Mouse (Mus musculus) urinary bladder, postnatal 36 days (tissue): Measurements from ENCODE around the gene Ctnnbip1.
"Not testable (repeated sequence)": the region's sequence is repeated elsewhere in the genome, so short reads cannot be mapped to it uniquely, and the experiment has no call there.

Experiments
- DNase-seq, 2 experiments: peaks; one replicate each; pipeline ENCODE4 v3.0.0; 2022; ENCODE audit warnings: low spot score in 2 of 2, mixed read lengths in 1 of 2

The Ctnnbip1 gene

GRCm38 (mm10) chr4:149586783-149587595, 69.0 kb downstream of the Ctnnbip1 start:
- DNase-seq, result peak in 1 of 2 experiments; percentile 39

- DNase-seq, result no peak
Observed at GRCm38 (mm10) chr4:149587596-149588168, 69.6 kb downstream of the Ctnnbip1 start.

- DNase-seq, result no peak
Observed at GRCm38 (mm10) chr4:149590200-149590599, 72.2 kb downstream of the Ctnnbip1 start.

GRCm38 (mm10) chr4:149591486-149591885, 73.5 kb downstream of the Ctnnbip1 start:
- DNase-seq, result no peak

DNA sequence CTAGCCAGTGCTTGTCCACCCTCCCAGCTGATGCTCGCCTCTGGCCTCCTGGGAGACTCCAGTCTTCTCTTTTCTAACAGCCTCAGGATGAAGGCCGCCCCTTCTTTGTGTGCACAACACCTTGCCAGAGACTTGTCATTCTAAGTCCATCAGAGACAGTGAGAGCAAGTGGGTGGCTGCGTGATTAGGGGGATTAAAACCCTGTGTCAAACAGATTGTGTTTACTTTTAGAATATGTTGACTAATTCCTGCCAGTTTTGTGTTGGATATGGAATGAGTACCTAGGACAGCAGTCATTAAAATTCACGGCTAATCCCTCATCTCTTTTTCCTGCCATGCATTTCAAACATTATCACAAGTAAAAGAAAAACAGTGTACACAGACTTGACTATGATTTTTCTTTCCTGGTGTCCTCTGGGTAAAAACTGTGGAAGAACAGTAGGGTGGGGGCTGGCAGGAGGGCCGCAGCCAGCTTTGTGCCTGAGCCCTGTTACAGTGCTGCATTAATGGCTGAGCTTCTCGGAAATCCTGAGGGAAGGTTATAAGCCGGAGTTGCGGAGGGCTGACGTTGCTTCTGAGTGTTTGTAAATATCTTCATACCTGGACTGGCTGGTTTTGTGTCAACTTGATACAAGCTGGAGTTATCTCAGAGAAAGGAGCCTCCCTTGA, 77.0 kb downstream of the Ctnnbip1 start:
- DNase-seq, result no peak

GRCm38 (mm10) chr4:149597641-149598208, 79.7 kb downstream of the Ctnnbip1 start:
- no peak for DNase-seq

DNA sequence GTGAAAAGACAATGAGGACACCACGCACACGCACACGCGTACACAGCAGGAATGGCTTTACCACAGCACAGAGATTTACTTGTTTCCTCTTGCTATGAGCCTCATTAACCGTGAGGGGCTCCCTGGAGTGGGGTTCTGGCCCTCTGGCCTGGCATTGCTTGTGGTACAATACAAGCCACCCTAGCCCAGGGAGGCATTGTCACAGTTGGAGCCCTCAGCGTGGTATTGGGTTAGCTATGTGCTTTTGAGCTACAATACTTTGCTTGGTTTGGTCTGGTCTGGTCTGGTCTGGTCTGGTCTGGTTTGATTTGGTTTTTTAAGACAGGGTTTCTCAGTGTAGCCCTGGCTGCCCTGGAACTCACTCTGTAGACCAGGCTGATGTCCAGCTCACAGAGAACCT, 81.5 kb downstream of the Ctnnbip1 start:
- no peak for DNase-seq

- no peak for DNase-seq
Observed at GRCm38 (mm10) chr4:149600130-149600529, 82.1 kb downstream of the Ctnnbip1 start.

DNA sequence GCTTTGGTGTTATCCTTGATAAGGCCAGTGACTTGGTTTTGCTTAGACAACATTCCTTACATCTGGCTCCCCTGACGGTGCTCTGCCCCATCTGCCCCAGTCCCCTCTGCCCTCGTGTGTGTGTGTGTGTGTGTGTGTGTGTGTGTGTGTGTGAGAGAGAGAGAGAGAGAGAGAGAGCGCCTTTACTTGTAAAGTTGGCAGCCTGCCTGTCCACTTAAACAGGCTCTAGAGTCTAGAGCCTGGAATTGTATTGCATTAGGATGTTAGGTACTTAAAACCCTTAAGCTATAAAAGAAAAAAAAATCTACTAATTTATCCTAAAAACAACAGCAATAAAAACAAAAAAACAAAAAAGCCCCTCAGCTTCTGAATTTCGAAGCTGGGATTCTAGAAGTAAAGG, 83.4 kb downstream of the Ctnnbip1 start:
- no peak for DNase-seq

- no peak for DNase-seq
Observed at GRCm38 (mm10) chr4:149602236-149602635, 84.2 kb downstream of the Ctnnbip1 start.

GRCm38 (mm10) chr4:149603860-149604259, 85.8 kb downstream of the Ctnnbip1 start:
- DNase-seq, result no peak

DNA sequence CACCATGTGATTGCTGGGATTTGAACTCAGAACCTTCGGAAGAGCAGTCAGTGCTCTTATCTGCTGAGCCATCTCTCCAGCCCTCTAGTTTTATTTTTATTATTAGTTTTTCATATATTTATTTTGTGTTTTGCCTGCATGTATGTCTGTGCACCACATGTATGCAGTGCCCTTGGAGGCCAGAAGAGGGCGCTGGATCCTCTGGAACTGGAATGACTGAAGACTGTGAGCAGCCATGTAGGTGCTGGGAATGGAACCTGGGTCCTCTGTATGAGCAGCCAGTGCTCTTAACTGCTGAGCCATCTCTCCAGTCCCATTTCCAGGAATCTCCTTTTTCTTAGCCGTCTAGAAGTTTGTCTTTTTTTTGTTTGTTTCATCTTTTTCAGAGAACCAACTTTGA, 86.5 kb downstream of the Ctnnbip1 start:
- no peak for DNase-seq

DNA sequence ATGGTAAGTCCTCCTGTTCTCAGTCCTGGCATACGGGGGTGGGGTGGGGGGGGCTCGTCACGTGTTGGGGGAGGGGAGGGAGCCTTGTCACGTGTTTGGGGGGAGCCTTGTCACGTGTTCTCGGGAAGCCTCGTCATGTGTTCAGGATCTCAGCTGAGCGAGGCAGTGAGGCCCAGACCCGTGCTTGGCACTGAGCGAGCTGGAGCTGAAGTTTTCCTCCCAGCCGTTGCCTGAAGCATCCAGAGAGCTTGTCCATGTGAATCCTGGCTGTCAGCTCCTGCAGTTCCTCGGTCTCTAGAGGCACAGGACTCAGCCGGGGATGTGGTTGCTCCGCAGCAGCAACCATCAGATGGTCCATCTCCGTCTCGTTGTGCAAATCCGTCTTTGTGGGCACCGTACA, 88.0 kb downstream of the Ctnnbip1 start:
- DNase-seq, result no peak

GRCm38 (mm10) chr4:149606766-149607358, 88.8 kb downstream of the Ctnnbip1 start:
- DNase-seq, result no peak

DNA sequence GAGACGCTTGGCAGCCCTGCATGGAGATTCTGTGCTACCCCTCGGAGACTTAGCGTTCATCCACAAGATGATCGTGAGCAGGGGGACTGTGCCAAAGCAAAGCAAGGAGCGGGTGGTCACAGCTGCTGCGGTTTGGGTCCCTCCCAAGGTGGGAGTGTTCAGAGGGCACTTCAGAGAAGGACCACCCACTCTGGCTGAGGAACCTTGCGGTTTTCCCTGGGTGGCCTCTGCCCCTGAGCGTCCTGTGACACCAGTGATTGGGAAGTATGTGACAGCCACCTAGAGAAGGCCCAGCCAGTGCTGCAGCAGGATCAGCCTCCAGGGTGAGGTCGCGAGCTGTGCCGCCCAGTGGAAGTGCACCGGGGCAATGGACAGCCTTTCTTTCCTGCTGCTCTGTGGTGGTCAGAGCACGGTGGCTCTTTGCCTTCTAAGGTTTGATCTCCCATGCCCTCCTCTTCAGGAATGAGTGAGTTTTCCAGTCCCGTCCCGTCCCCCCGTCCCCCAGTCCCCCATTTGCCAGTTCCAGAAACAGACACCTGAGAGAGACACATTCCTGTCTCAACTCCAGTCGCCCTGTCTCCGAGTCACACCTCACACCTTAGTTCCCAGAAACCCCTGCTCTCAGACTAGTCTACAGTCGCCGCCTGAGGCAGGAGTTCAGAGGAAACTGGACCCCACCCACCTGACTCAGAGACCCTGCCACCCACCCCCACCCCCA, 89.7 kb downstream of the Ctnnbip1 start:
- no peak for DNase-seq

- no peak for DNase-seq
Observed at GRCm38 (mm10) chr4:149608309-149608638, 90.2 kb downstream of the Ctnnbip1 start.

DNA sequence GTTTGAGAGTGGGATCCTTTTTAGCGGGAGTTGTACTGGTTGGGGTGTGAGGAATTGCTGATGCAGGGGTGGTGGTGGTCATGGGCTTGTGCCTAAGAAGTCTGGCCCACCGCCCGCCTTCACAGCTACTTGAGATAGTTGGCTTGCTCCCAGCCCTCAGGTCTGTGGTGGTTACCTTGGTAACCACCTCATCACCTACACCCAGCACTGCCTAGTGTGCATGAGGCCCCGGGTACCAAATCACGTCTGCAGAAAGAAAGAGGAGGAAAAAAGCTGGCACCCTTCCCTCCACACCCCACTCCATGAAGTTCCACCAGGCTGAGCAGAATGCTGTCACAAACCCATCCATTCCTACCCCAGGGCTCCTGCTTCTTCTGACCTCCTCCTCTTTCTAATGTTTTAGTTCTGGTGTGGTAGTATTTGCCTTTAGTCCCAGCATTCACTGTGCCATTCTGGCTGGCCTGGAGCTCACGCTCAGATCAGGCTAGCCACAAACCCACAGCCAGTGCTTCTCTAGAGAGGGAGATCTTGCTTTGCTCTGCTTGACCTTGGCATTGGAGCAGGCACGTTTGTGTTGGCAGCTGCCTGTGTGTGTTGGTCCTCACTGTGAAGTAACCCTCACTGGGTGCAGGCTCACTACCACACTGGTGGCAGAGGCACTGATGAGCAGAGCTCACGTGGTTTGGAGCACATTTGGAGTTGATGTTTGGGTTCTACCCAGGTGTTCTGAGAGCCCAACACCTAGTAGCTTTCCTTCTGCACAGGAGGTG, 91.4 kb downstream of the Ctnnbip1 start:
- DNase-seq, result no peak

- peak in 1 of 2 experiments; percentile 31 for DNase-seq
Observed at GRCm38 (mm10) chr4:149611376-149612044, 93.5 kb downstream of the Ctnnbip1 start.

DNA sequence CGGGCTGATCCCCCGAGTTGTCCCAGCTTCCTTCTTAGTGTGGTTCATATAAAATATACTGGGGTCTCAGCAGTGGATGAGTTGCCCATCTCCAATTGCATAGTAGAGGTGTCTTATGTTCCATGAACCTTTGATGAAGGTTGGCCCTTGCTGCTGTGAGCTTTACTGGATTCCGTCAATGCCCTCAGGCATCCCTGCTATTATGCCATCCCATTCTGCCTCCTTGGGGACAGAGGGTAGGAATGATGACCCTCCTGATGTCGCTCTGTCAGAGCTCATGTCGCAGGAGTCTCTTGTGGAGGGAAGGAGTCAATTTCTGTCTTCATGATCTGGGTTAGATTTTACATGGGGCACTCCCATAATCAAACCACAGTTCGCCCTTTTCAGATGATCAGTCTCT, 95.5 kb downstream of the Ctnnbip1 start:
- not testable (repeated sequence) for DNase-seq

GRCm38 (mm10) chr4:149614869-149615268, 96.8 kb downstream of the Ctnnbip1 start:
- DNase-seq, result no peak
